Mouse (Mus musculus): ENCODE data around the gene Vmn1r19. TPM values are rescaled to one million over a fixed set of nuclear protein-coding genes. Genes with fewer than 3 reads are reported as not detected.
"Not testable (repeated sequence)": the region's sequence is repeated elsewhere in the genome, so short reads cannot be mapped to it uniquely, and the experiment has no call there.

Gene Vmn1r19
- polyA plus RNA-seq (2014; fragmentation: Nextera tagmentation; extraction: Ambion mirVana) = not detected in 2 replicates

DNA sequence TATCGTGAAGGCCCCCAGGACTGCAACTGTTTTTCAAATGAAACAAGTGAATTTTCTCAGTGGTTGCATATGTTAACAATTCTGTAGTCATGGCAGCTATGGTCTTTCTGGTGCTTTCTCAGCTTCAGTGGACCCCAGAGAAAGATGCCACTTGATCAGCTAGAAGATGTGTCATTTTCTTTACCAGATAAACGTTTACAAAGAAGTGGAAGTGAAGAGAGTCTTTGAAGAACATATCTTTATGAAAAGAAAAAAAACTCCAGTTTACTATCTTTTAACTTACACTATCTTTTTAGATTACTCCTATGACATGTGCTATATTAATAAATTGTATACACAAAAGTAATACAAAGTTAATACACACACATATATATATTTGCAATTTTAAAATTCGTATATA, at the start of gene Vmn1r19:
Gene Vmn1r19, plus strand, starts transcription at position 301 of the 400 bp plus-strand sequence.
- 54% methylated on average over 3 of the region's 3 CpGs for WGBS
- H3K27ac ChIP-seq (ENCODE audit: low read depth, low read length); H3K4me1 ChIP-seq (replicated peaks; ENCODE audit: control insufficient read depth, insufficient read depth, low read length); DNase-seq (ENCODE audit: low spot score); ATAC-seq (replicated peaks; ENCODE audit: low FRiP score); H3K4me2 ChIP-seq; H3K27me3 ChIP-seq (replicated peaks; ENCODE audit: control insufficient read depth, insufficient read depth, low read length); H3K4me3 ChIP-seq (ENCODE audit: low read depth, low read length); H3K9me3 ChIP-seq (ENCODE audit: control insufficient read depth, low read length); H3K36me3 ChIP-seq (ENCODE audit: control insufficient read depth, insufficient read depth, low read length); H3K9ac ChIP-seq (ENCODE audit: low read depth, low read length): not testable (repeated sequence)

DNA sequence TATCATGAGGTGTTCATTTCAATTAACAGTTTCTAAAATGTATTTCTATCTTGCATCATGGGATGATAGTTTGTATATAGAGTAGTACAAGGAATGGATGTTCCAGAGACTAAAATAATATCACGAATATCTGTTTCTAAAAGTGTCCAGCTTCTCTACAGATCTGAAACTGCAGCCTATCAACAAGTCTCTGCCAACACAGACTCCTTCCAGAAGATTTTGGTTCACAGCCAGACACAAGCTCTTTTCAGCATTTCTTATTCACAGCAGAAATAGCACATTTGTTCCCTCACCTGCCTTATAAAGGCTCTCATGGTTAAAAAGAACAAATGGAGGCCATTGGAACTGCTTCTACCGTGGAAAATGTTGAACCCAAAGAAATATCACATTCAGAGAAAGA, 46.7 kb upstream of the Vmn1r19 start:
- Histone ChIP-seq H3K9ac (ENCODE audit: low read depth, low read length) (no peak overlapping the region), H3K27me3 (replicated peaks; ENCODE audit: control insufficient read depth, insufficient read depth, low read length) (no peaks in the 10 kb centered on the region), H3K27ac (ENCODE audit: low read depth, low read length) (no peak overlapping the region), H3K36me3 (ENCODE audit: control insufficient read depth, insufficient read depth, low read length) (no peaks in the 10 kb centered on the region), H3K4me1 (replicated peaks; ENCODE audit: control insufficient read depth, insufficient read depth, low read length) (no peaks in the 10 kb centered on the region), H3K4me2 (no peak overlapping the region), H3K9me3 (ENCODE audit: control insufficient read depth, low read length) (no peaks in the 10 kb centered on the region), H3K4me3 (ENCODE audit: low read depth, low read length) (no peak overlapping the region)
- WGBS = 63% methylated on average over 2 of the region's 2 CpGs
- no peak for ATAC-seq (replicated peaks; ENCODE audit: low FRiP score)
- DNase-seq (ENCODE audit: low spot score) = no peak

DNA sequence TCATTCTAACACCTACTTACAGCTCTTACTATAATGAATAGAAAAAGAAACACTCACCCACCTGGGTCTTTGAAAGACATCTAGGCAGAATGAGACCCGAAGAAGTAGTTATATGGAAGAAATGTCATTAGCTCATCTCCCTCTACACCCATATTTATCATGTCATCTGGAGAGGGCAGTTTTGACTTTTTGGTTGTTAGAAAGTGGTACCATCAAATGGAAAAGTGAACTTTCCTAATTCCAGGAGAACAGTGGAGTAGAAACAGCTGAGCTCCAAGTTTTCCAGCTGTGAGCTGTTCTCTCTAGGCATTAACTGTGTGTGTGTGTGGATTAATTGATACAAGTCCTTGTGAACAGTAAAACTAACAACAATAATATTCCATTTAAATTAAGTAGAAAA, 40.0 kb upstream of the Vmn1r19 start, which contains the start of gene Vmn1r17:
Gene Vmn1r17, minus strand, starts transcription at position 101 of the 400 bp plus-strand sequence.
- ATAC-seq (replicated peaks; ENCODE audit: low FRiP score) = no peak
- Histone ChIP-seq H3K36me3 (ENCODE audit: control insufficient read depth, insufficient read depth, low read length) (no peaks in the 10 kb centered on the region), H3K9me3 (ENCODE audit: control insufficient read depth, low read length) (no peaks in the 10 kb centered on the region), H3K4me1 (replicated peaks; ENCODE audit: control insufficient read depth, insufficient read depth, low read length) (no peaks in the 10 kb centered on the region), H3K4me3 (ENCODE audit: low read depth, low read length) (no peak within 1 kb of the TSS), H3K4me2 (no peak within 1 kb of the TSS), H3K27me3 (replicated peaks; ENCODE audit: control insufficient read depth, insufficient read depth, low read length) (no peaks in the 10 kb centered on the region), H3K27ac (ENCODE audit: low read depth, low read length) (no peak within 1 kb of the TSS), H3K9ac (ENCODE audit: low read depth, low read length) (no peak within 1 kb of the TSS)
- no peak for DNase-seq (ENCODE audit: low spot score)
- 79% methylated on average over 1 of the region's 1 CpGs for WGBS

DNA sequence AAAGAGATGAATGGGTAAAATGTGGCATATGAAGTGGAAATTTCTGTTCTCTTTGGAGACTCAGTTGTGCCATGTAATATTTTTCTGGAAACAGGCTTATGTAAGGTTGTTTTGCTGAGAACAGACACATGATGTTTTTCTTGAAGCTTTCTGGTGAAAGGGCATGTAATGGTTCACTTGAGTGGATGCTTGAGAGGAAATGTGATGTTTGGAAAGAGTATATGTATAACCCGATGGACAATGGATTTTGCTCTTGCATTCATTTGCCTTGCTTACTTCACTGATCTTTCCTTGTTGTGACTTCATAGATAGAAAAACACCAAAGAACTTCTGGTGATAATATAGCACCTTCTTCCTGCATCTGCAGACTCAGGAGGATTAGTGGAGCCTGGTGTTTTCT, 37.7 kb upstream of the Vmn1r19 start:
- H3K36me3 ChIP-seq (ENCODE audit: control insufficient read depth, insufficient read depth, low read length); H3K4me3 ChIP-seq (ENCODE audit: low read depth, low read length); H3K27me3 ChIP-seq (replicated peaks; ENCODE audit: control insufficient read depth, insufficient read depth, low read length); H3K4me1 ChIP-seq (replicated peaks; ENCODE audit: control insufficient read depth, insufficient read depth, low read length); H3K27ac ChIP-seq (ENCODE audit: low read depth, low read length); H3K9me3 ChIP-seq (ENCODE audit: control insufficient read depth, low read length); ATAC-seq (replicated peaks; ENCODE audit: low FRiP score); H3K9ac ChIP-seq (ENCODE audit: low read depth, low read length); DNase-seq (ENCODE audit: low spot score); H3K4me2 ChIP-seq: not testable (repeated sequence)
- WGBS = 90% methylated on average over 1 of the region's 1 CpGs

DNA sequence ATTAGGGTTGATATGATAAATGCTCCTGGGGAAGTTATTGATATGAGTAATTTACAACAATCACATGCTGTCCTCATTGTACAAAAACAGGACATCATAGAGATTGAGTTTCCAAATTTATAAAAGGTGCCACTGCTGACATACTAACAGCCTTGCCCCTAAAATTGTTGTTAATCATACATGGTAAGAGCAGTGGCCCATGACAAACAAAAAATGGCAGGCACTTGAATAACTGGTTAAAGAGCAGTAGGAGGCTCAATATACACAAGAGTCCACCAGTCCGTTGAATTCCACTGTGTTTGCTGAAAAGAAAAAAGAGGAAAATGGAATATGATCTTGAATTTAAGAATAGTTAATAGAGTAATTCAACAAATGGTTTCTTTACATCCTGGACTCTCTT, 36.1 kb upstream of the Vmn1r19 start:
- no peak overlapping the region for H3K9ac ChIP-seq (ENCODE audit: low read depth, low read length)
- H3K27ac ChIP-seq (ENCODE audit: low read depth, low read length) = no peak overlapping the region
- H3K9me3 ChIP-seq (ENCODE audit: control insufficient read depth, low read length) = no peaks in the 10 kb centered on the region
- H3K4me3 ChIP-seq (ENCODE audit: low read depth, low read length) = no peak overlapping the region
- H3K4me1 ChIP-seq (replicated peaks; ENCODE audit: control insufficient read depth, insufficient read depth, low read length) = no peaks in the 10 kb centered on the region
- ATAC-seq (replicated peaks; ENCODE audit: low FRiP score) (no peak), DNase-seq (ENCODE audit: low spot score) (no peak)
- WGBS = 83% methylated on average over 1 of the region's 1 CpGs
- H3K4me2 ChIP-seq = no peak overlapping the region
- H3K27me3 ChIP-seq (replicated peaks; ENCODE audit: control insufficient read depth, insufficient read depth, low read length) = no peaks in the 10 kb centered on the region
- H3K36me3 ChIP-seq (ENCODE audit: control insufficient read depth, insufficient read depth, low read length) = no peaks in the 10 kb centered on the region

DNA sequence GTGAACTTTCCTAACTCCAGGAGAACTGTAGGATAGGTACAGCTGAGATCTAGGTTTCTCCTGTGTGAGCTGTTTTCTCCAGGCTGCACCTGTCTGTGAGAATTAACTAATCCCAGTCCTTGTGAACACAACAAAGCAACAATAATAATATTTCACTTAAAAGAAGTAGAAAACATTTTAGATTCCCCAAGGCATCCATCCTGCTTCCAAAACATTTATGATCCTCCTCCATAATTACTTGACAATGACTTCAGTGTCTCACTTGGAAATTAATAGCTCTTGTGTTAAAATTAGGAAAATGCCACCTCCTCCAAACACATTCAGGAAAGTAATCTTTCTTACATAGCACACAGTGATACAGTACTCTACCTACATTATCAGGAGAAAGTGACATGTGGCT, 7.9 kb upstream of the Vmn1r19 start, which contains the start of gene Vmn1r18:
Gene Vmn1r18, minus strand, starts transcription at position 101 of the 400 bp plus-strand sequence.
- Histone ChIP-seq H3K4me3 (ENCODE audit: low read depth, low read length) (no peak within 1 kb of the TSS), H3K27me3 (replicated peaks; ENCODE audit: control insufficient read depth, insufficient read depth, low read length) (no peaks in the 10 kb centered on the region), H3K9ac (ENCODE audit: low read depth, low read length) (no peak within 1 kb of the TSS), H3K4me2 (no peak within 1 kb of the TSS), H3K9me3 (ENCODE audit: control insufficient read depth, low read length) (no peaks in the 10 kb centered on the region), H3K36me3 (ENCODE audit: control insufficient read depth, insufficient read depth, low read length) (no peaks in the 10 kb centered on the region), H3K27ac (ENCODE audit: low read depth, low read length) (no peak within 1 kb of the TSS), H3K4me1 (replicated peaks; ENCODE audit: control insufficient read depth, insufficient read depth, low read length) (no peaks in the 10 kb centered on the region)
- DNase-seq (ENCODE audit: low spot score) = no peak
- no peak for ATAC-seq (replicated peaks; ENCODE audit: low FRiP score)

DNA sequence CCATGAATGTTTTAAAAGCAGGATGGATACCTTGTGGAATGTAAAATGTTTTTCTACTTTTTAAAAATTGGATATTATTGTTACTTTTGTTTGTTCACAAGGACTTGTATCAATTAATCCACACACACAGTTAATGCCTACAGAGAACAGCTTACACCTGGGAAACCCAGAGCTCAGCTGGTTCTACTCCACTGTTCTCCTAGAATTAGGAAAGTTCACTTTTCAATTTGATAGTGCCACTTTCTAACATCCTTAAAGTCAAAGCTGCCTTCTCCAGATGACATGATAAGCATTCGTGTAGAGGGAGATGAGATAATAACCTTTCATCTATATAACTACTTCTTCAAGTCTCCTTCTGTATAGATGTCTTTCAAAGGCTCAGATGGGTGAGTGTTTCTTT, 25.1 kb downstream of the Vmn1r19 start, which contains the start of gene Vmn1r20:
Gene Vmn1r20, plus strand, starts transcription at position 301 of the 400 bp plus-strand sequence.
- H3K9ac ChIP-seq (ENCODE audit: low read depth, low read length) = no peak within 1 kb of the TSS
- no peaks in the 10 kb centered on the region for H3K9me3 ChIP-seq (ENCODE audit: control insufficient read depth, low read length)
- ATAC-seq (replicated peaks; ENCODE audit: low FRiP score) (no peak), DNase-seq (ENCODE audit: low spot score) (no peak)
- no peak within 1 kb of the TSS for H3K4me3 ChIP-seq (ENCODE audit: low read depth, low read length)
- no peaks in the 10 kb centered on the region for H3K27me3 ChIP-seq (replicated peaks; ENCODE audit: control insufficient read depth, insufficient read depth, low read length)
- no peak within 1 kb of the TSS for H3K27ac ChIP-seq (ENCODE audit: low read depth, low read length)
- 43% methylated on average over 1 of the region's 1 CpGs for WGBS
- H3K36me3 ChIP-seq (ENCODE audit: control insufficient read depth, insufficient read depth, low read length) = no peaks in the 10 kb centered on the region
- H3K4me2 ChIP-seq = no peak within 1 kb of the TSS
- no peaks in the 10 kb centered on the region for H3K4me1 ChIP-seq (replicated peaks; ENCODE audit: control insufficient read depth, insufficient read depth, low read length)

DNA sequence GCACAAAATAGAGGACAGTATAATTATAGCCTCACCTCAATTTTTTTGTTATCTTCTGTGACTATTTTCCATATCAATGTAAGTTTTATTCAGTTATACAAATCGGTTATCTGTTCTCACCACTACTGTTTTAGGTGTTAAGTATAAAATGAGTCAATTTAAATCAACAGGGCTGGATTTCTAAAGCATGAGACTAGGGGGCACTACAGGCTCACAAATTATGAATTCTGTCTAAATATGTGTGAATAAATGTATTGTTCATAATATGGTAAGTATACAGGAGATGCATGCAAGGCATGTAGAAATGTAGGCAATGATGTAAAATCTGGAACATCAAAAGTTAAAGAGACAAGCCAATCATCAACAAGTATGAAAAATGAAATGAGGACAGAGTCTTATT, 27.6 kb downstream of the Vmn1r19 start:
- no peak overlapping the region for H3K9ac ChIP-seq (ENCODE audit: low read depth, low read length)
- DNase-seq (ENCODE audit: low spot score) = no peak
- no peaks in the 10 kb centered on the region for H3K9me3 ChIP-seq (ENCODE audit: control insufficient read depth, low read length)
- no peak overlapping the region for H3K4me3 ChIP-seq (ENCODE audit: low read depth, low read length)
- ATAC-seq (replicated peaks; ENCODE audit: low FRiP score) = no peak
- WGBS = 67% methylated on average over 1 of the region's 1 CpGs
- H3K27me3 ChIP-seq (replicated peaks; ENCODE audit: control insufficient read depth, insufficient read depth, low read length) = no peaks in the 10 kb centered on the region
- no peaks in the 10 kb centered on the region for H3K4me1 ChIP-seq (replicated peaks; ENCODE audit: control insufficient read depth, insufficient read depth, low read length)
- no peak overlapping the region for H3K27ac ChIP-seq (ENCODE audit: low read depth, low read length)
- no peak overlapping the region for H3K4me2 ChIP-seq
- no peaks in the 10 kb centered on the region for H3K36me3 ChIP-seq (ENCODE audit: control insufficient read depth, insufficient read depth, low read length)
